Mouse (Mus musculus) ES-E14 (cell line): ENCODE measurements around the gene Gtf3c3.

Experiments
- CHD2 ChIP-seq: IDR thresholded peaks from 2 replicates; pipeline ENCODE4 v1.6.1; 2014; ENCODE audit warnings: mild to moderate bottlenecking, low read depth, low read length, inconsistent platforms
- MAFK ChIP-seq: IDR thresholded peaks from 2 replicates; pipeline ENCODE4 v1.6.1; 2014; ENCODE audit warnings: mild to moderate bottlenecking, low read depth, low read length, inconsistent platforms; ENCODE audit not compliant: insufficient read depth
- ZC3H11A ChIP-seq: IDR thresholded peaks from 2 replicates; pipeline ENCODE4 v1.6.1; 2012; ENCODE audit warnings: low read depth, mild to moderate bottlenecking, inconsistent platforms, low read length, borderline replicate concordance
- ZNF384 ChIP-seq: IDR thresholded peaks from 2 replicates; pipeline ENCODE4 v1.6.1; 2012; ENCODE audit warnings: low read depth, low read length, inconsistent platforms

GRCm38 (mm10) chr1:54356566-54356965, 82.2 kb downstream of the Gtf3c3 start:
- TF ChIP-seq MAFK (no peak), CHD2 (no peak), ZNF384 (no peak), ZC3H11A (no peak)
